Mouse (Mus musculus) inflammation-experienced regulatory T-cells, adult 6 months (primary cell): ENCODE measurements at regions not wholly inside any gene's neighbourhood (a gene's known extent, or its start where the extent isn't known, plus 50 kb on each side); places are given as distances from the start of the nearest gene placed in this dataset.

Experiments
- ATAC-seq: one replicate; pipeline ENCODE4 v1.8.0; 2017

GRCm38 (mm10) chr10:121150668-121151067 lies 116.9 kb downstream of the Wif1 start:
- no peak for ATAC-seq

DNA sequence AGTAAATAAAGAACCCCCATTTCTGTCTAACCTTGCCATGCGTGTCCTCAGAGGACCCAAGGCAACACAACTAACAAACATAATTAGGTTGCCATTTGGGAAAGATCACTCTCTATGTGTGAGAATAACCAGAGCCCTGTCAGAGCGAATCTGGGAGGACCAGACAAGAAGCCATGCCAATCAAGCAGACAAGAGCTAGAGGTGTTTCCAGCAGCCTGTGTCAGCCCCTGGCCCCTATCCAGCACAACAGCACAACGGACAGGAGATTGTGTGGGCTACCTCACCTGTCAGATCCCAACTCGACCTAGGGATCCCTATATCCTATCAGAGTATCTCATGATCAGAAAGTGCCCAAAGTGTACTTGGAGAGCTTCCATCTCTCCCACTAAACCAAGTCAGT lies 119.9 kb downstream of the Wif1 start:
- ATAC-seq: no peak

DNA sequence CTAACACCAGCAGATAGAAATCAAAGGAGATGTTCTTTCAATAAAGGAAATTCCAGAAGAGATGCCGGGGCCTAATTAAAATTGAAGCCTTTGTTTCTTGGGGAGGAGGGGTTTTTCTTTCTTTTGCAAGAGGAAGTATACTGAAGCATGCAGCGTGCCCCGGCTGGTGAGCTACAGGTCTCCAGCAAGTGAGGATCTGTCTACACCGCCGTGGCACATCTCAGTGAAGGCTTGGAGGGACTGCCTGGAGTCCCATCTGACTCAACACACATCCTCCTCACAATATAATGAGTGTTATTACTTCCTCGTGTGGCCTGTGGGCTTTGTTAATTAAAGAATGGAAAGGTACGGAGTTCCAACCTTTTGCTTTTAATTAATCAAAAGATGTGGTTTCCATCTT lies 126.7 kb downstream of the Wif1 start:
- no peak for ATAC-seq

DNA sequence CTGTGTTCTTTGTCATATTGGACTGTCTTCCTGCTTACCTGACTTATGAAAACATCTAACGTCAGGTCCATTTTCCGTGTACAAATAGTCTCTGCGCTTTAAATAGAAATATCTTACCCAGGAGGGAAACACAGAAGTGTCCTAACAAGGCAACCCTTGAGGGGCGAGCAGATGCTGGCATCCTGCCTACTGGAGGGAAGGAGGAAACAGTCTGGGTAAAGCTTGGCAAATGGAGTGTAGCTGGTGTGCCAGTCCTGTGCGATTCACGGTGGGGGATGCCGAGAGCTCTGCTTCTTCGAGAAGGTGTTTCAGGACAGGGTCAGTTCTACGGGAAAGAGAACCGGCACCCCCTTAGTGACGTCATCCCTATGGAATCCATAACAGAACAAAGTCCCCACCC lies 127.4 kb downstream of the Wif1 start:
- no peak for ATAC-seq

DNA sequence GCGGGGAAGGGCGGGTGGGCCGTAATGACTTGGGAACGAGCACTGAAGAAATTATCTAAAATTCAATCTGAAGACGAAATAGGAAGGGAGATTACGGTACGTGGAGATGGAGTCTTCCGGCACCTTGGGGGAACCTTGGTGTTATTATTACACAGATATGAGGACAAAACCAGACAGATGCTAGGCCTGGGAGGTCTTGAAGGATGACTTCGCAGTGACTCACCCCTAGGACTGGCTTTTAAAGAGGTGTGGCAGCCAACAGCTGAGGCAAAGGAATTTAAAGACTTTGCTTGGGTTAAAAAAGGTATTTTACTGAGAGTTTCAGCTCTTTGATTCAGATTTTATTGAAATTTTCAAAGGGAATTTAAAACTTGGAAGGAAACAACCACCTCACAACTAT lies 140.3 kb downstream of the Wif1 start:
- no peak for ATAC-seq

DNA sequence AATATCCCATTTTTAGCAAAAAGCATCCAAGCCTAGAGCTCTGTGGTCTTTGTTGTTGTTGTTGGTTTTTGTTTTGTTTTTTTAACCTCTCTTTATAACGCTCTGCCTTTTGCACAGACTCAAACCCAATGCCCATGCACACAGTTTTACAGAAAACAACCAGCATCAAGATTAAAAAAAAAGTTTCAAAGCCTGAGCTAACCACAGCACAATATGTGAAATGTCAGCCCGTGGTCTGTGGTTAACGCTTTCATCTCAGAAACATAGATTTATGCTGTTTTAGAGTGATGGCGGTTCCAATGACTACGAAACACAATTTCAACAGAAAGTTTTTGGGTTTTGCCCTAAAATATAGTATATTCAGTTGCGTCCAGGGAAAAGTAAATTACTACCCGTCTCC lies 155.4 kb downstream of the Wif1 start:
- peak; percentile 61 for ATAC-seq

GRCm38 (mm10) chr10:121199236-121199635 lies 151.8 kb downstream of the Tbc1d30 start:
- ATAC-seq: no peak

DNA sequence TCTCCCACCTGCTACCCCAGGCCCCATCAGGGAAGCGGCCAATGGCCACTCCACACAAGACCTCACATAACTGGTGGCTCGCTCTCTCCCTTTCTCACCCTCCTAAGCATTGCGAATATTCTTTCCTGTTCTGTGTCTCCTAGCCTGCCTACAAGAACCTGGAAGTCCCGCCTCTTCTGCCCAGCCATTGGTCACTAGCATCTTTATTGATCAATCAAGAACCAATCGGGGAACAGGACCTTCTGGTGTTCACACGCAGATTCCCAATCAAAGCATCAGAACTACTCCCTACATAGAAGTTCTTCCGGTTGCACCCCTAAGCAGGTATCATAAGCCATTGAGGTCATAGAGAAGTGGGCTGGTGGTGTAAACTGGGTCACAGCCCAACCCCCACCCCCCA lies 148.5 kb downstream of the Tbc1d30 start:
- no peak for ATAC-seq

GRCm38 (mm10) chr10:121205551-121205950 lies 145.5 kb downstream of the Tbc1d30 start:
- no peak for ATAC-seq

DNA sequence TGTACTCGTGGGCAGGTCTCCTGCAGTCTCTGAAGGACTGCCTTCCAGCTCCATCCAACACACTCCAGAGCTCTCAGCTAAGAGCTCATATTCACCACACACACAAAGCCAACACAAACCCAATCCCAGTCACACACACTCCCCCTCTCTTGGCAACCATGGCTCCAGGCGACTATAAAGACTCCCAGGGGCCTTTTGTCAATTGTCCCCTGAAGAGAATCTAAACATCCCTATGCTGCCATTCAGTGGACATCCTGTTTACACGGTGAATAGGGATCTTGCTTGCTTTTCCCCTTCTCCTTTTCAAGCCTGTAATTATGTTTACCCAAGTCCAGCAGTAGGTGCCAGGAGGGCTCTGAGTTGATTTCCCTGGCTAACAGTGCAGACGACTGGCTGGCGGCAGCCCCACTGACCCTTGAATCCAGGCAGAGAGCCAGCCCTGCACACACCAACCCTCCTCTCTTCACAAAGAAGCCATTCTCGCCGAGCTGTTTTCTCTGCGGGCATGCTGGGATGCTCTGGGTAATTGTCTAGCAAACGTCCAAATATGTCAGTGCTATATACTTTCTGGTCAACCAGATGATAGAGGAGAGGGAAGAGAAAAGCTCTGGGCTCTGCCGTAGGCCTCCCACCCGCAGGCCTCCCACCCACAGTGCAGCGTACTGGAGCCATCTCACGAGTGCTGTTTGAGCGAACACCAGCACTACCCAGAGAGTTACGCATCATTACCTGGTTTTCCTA lies 144.9 kb downstream of the Tbc1d30 start:
- ATAC-seq: no peak

- no peak for ATAC-seq
Observed at GRCm38 (mm10) chr10:121206743-121207039, 144.4 kb downstream of the Tbc1d30 start.
